7 mouse cellular contexts compared by ENCODE assay signal in genomic region chr2:145675756-145676543, GRCm38 (mm10). TPM values are rescaled to one million over a fixed set of nuclear protein-coding genes. Genes with fewer than 3 reads are reported as not detected.
DNase-seq lines count a peak whose midpoint lies in the region; ATAC-seq and TF ChIP-seq lines count a peak whose summit lies in the region.

No protein-coding gene starts in this region.

- H3K36me3 ChIP-seq in E14TG2a.4 (ENCODE audit: insufficient read depth, low read length): no peaks in the 10 kb centered on the region
- H3K36me3 ChIP-seq in embryonic facial prominence, embryonic 10.5 days (replicated peaks): no peaks in the 10 kb centered on the region
- no peaks in the 10 kb centered on the region for H3K36me3 ChIP-seq in heart, postnatal 0 days (replicated peaks; ENCODE audit: control insufficient read depth, insufficient read depth, low read length)
- no peaks in the 10 kb centered on the region for H3K36me3 ChIP-seq in macrophage (ENCODE audit: inconsistent target)
- no peaks in the 10 kb centered on the region for H3K36me3 ChIP-seq in testis, adult 2 months (ENCODE audit: control insufficient read depth, insufficient read depth, low read length)

- no peak for TF ChIP-seq EP300 in heart, postnatal 0 days (IDR thresholded peaks at IDR 0.05; ENCODE audit: low read depth)

- WGBS in embryonic facial prominence, embryonic 10.5 days: 5% methylated on average over 27 of the region's 27 CpGs
- 9% methylated on average over 27 of the region's 27 CpGs for WGBS in heart, postnatal 0 days
- 22% methylated on average over 25 of the region's 27 CpGs for WGBS in macrophage (ENCODE audit: missing documents)

- H3K9me3 ChIP-seq in E14TG2a.4 (ENCODE audit: low read length): peaks cover 7% of the 10 kb centered on the region
- 0 out of 2 replicates have a peak, but pooled peaks cover 6% of the 10 kb centered on the region for H3K9me3 ChIP-seq in embryonic facial prominence, embryonic 10.5 days
- H3K9me3 ChIP-seq in heart, postnatal 0 days (replicated peaks; ENCODE audit: control insufficient read depth, low read length): peaks cover 4% of the 10 kb centered on the region; the same call in 1 of the 2 replicates

- TF ChIP-seq POLR2A in testis, adult 2 months (IDR thresholded peaks at IDR 0.05; ENCODE audit: control insufficient read depth, low read depth, low read length): no peak

- peaks cover 13% of the 10 kb centered on the region for H3K4me1 ChIP-seq in E14TG2a.4 (replicated peaks; ENCODE audit: low read depth, low read length)
- peaks cover 37% of the 10 kb centered on the region for H3K4me1 ChIP-seq in embryonic facial prominence, embryonic 10.5 days
- H3K4me1 ChIP-seq in heart, postnatal 0 days (ENCODE audit: control insufficient read depth, insufficient read depth): 0 out of 2 replicates have a peak, but pooled peaks cover 6% of the 10 kb centered on the region
- peaks cover 8% of the 10 kb centered on the region for H3K4me1 ChIP-seq in testis, adult 2 months (ENCODE audit: control insufficient read depth, insufficient read depth, low read length)

- no peak for TF ChIP-seq CTCF in E14TG2a.4 (conservative IDR thresholded peaks at IDR 0.05; ENCODE audit: low read length)
- TF ChIP-seq CTCF in heart, postnatal 0 days (IDR thresholded peaks at IDR 0.05; ENCODE audit: low read depth): no peak
- no peak for TF ChIP-seq CTCF in testis, adult 2 months (IDR thresholded peaks at IDR 0.05; ENCODE audit: control insufficient read depth, insufficient read depth, insufficient replicate concordance, low read depth, low read length)

- H3K27me3 ChIP-seq in E14TG2a.4 (ENCODE audit: insufficient read depth, low read length): peaks cover 10% of the 10 kb centered on the region
- no peaks in the 10 kb centered on the region for H3K27me3 ChIP-seq in embryonic facial prominence, embryonic 10.5 days (replicated peaks; ENCODE audit: low read depth, poor library complexity, severe bottlenecking)
- no peaks in the 10 kb centered on the region for H3K27me3 ChIP-seq in heart, postnatal 0 days (ENCODE audit: control insufficient read depth, insufficient read depth, low read length)
- no peaks in the 10 kb centered on the region for H3K27me3 ChIP-seq in testis, adult 2 months (ENCODE audit: control insufficient read depth, insufficient read depth, low read length)

- DNase-seq in ZHBTc4 (ENCODE audit: low read depth, low spot score): peak; percentile 72
- DNase-seq in embryonic facial prominence, embryonic 10.5 days (ENCODE audit: low spot score): no peak
- DNase-seq in heart, postnatal 0 days (ENCODE audit: low spot score): peak; percentile 49
- DNase-seq in kidney, postnatal 36 days: peak; percentile 78 to 88

- H3K4me3 ChIP-seq in E14TG2a.4 (replicated peaks; ENCODE audit: low read length): peak overlapping the region; percentile 88
- H3K4me3 ChIP-seq in embryonic facial prominence, embryonic 10.5 days: peak overlapping the region; percentile 78
- peak overlapping the region; percentile 76 for H3K4me3 ChIP-seq in heart, postnatal 0 days (ENCODE audit: low read depth, low read length)
- peak overlapping the region; percentile 59 for H3K4me3 ChIP-seq in macrophage (ENCODE audit: inconsistent target)
- H3K4me3 ChIP-seq in testis, adult 2 months (ENCODE audit: control insufficient read depth, low read depth, low read length): peak overlapping the region; percentile 67

- peak overlapping the region; percentile 77 for H3K4me2 ChIP-seq in heart, postnatal 0 days (ENCODE audit: low read depth, low read length)

- no peaks in the 10 kb centered on the region for H3K79me2 ChIP-seq in macrophage (ENCODE audit: inconsistent target)

- peak; percentile 54 for ATAC-seq in heart, postnatal 0 days (ENCODE audit: insufficient read depth, low read depth)

- H3K27ac ChIP-seq in embryonic facial prominence, embryonic 10.5 days (replicated peaks): peak overlapping the region; percentile 87
- peak overlapping the region; percentile 59 for H3K27ac ChIP-seq in heart, postnatal 0 days (ENCODE audit: low read depth)
- no peak overlapping the region for H3K27ac ChIP-seq in macrophage
- H3K27ac ChIP-seq in testis, adult 2 months (ENCODE audit: control insufficient read depth, insufficient read depth, low read depth, low read length): no peak overlapping the region; the same call in none of the 2 replicates

- peak overlapping the region; percentile 68 for H3K9ac ChIP-seq in heart, postnatal 0 days (replicated peaks; ENCODE audit: low read depth, low read length)

RNA-seq across cellular contexts. Expression of gene Rin2, which starts 0.9 kb away (rescaled TPM):
- 13.7 and 16.2 TPM in 2 replicates for polyA plus RNA-seq in embryonic facial prominence, embryonic 10.5 days (2016; fragmentation: Nextera tagmentation; extraction: Ambion mirVana)
- 13.9 and 16.8 TPM in 2 replicates for total RNA-seq in heart, postnatal 0 days (2014; rRNA removed; ENCODE audit: low replicate concordance)
- 13.1 and 15.2 TPM in 2 replicates for polyA plus RNA-seq in heart, postnatal 0 days (2015; fragmentation: Nextera tagmentation; extraction: Ambion mirVana)
- total RNA-seq in macrophage (2018; cell fraction: chromatin; rRNA removed): 100 to 1,000 TPM in 8 of 26 experiments, 10 to 100 TPM in 18; 31.6 to 179 (median 80.4) TPM
- 100 to 1,000 TPM in 1 of 26 experiments, 10 to 100 TPM in 25; 30.8 to 108 (median 44.0) TPM for total RNA-seq in macrophage (2018; cell fraction: cytosol; rRNA removed)
- total RNA-seq in macrophage (2018; cell fraction: nucleus; rRNA removed): 100 to 1,000 TPM in 5 of 26 experiments, 10 to 100 TPM in 21; 32.4 to 175 (median 74.3) TPM
- 24.4 to 63.2 TPM (median 29.2 TPM) in 3 replicates for polyA plus RNA-seq in macrophage (2018)
- 3.5 and 3.6 TPM in 2 replicates for polyA plus RNA-seq in testis, adult 2 months (2012; rRNA removed)

Comparison
In these comparisons a context has a peak if more than half of its experiments do, and no peak if none do; other contexts are left out.
1. H3K27ac ChIP-seq: peak in embryonic facial prominence, embryonic 10.5 days (single experiment) and heart, postnatal 0 days (single experiment); none in macrophage (single experiment) and testis, adult 2 months (single experiment).
2. Peak in every context shown above with its lines, with median percentiles within 50 percentile points of each other: H3K4me3 ChIP-seq.